Mouse (Mus musculus) forebrain, embryonic 15.5 days (tissue): ENCODE measurements around the gene Metrnl. TPM values are rescaled to one million over a fixed set of nuclear protein-coding genes. Genes with fewer than 3 reads are reported as not detected.
"Not testable (repeated sequence)": the region's sequence is repeated elsewhere in the genome, so short reads cannot be mapped to it uniquely, and the experiment has no call there.

Experiments
- ATAC-seq: fragments of 200-750 bp; cut with Nextera tagmentation; replicated peaks from 2 replicates; pipeline ENCODE4 v1.8.0; 2017; ENCODE audit warnings: mild to moderate bottlenecking, moderate TSS enrichment, moderate library complexity
- H3K27ac ChIP-seq: fragments of 300-500 bp; sonication (generic); replicated peaks from 2 replicates; pipeline ENCODE4 v1.5.1; 2015; ENCODE audit warnings: mild to moderate bottlenecking, inconsistent platforms
- H3K27me3 ChIP-seq: fragments of 300-500 bp; sonication (generic); 2 replicates; pipeline ENCODE4 v1.6.1; 2015; ENCODE audit warnings: inconsistent platforms
- H3K36me3 ChIP-seq: fragments of 300-500 bp; sonication (generic); 2 replicates; pipeline ENCODE4 v1.6.1; 2015; ENCODE audit warnings: mild to moderate bottlenecking, inconsistent platforms
- H3K4me1 ChIP-seq: fragments of 300-500 bp; sonication (generic); 2 replicates; pipeline ENCODE4 v1.6.1; 2015; ENCODE audit warnings: inconsistent platforms
- H3K4me2 ChIP-seq: fragments of 300-500 bp; sonication (generic); replicated peaks from 2 replicates; pipeline ENCODE4 v1.6.1; 2015; ENCODE audit warnings: mild to moderate bottlenecking, inconsistent platforms
- H3K4me3 ChIP-seq: fragments of 300-500 bp; sonication (generic); 2 replicates; pipeline ENCODE4 v1.5.1; 2015; ENCODE audit warnings: mild to moderate bottlenecking, inconsistent platforms
- H3K9ac ChIP-seq: fragments of 300-500 bp; sonication (generic); replicated peaks from 2 replicates; pipeline ENCODE4 v1.6.1; 2015; ENCODE audit warnings: mild to moderate bottlenecking, inconsistent platforms
- H3K9me3 ChIP-seq: fragments of 300-500 bp; sonication (generic); 2 replicates; pipeline ENCODE4 v1.6.1; 2016; ENCODE audit warnings: inconsistent platforms
- WGBS: fragments of 180-500 bp; shearing (Covaris S2); methylation state at CpG from one replicate; pipeline ENCODE4 v1.1.7; 2015; ENCODE audit warnings: mixed read lengths; 5-methylcytosine and 5-hydroxymethylcytosine counted together
- polyA plus RNA-seq: library from polyadenylated mRNA; unstranded; fragments of >200 nt; fragmentation: Nextera tagmentation; extraction: Ambion mirVana; gene quantifications from 2 replicates; pipeline ENCODE4 v1.2.1, GENCODE M21; 2015

Metrnl gene
- polyA plus RNA-seq: 3.8 and 4.2 TPM in 2 replicates

GRCm38 (mm10) chr11:121701244-121701643 is at the start of gene Metrnl:
Gene Metrnl (plus strand): TSS chr11:121701544.
- H3K9ac ChIP-seq: peak within 1 kb of the TSS; percentile 62
- H3K4me2 ChIP-seq: peak within 1 kb of the TSS; percentile 99
- peak within 1 kb of the TSS; percentile 74 for H3K4me3 ChIP-seq
- 85% methylated on average over 5 of the region's 5 CpGs for WGBS
- H3K27me3 ChIP-seq: peaks cover 30% of the 10 kb centered on the region
- no peak for ATAC-seq
- H3K36me3 ChIP-seq: no peaks in the 10 kb centered on the region
- H3K27ac ChIP-seq: no peak within 1 kb of the TSS
- H3K4me1 ChIP-seq: peaks cover 19% of the 10 kb centered on the region
- no peaks in the 10 kb centered on the region for H3K9me3 ChIP-seq

- H3K4me1 ChIP-seq: no peaks in the 10 kb centered on the region
- H3K4me2 ChIP-seq: no peak overlapping the region
- H3K36me3 ChIP-seq: no peaks in the 10 kb centered on the region
- H3K4me3 ChIP-seq: no peak overlapping the region
- no peaks in the 10 kb centered on the region for H3K27me3 ChIP-seq
- ATAC-seq: no peak
- WGBS: 92% methylated on average over 9 of the region's 9 CpGs
- H3K27ac ChIP-seq: no peak overlapping the region
- H3K9me3 ChIP-seq: no peaks in the 10 kb centered on the region
- H3K9ac ChIP-seq: no peak overlapping the region
These were observed 49.8 kb upstream of the Metrnl start for GRCm38 (mm10) chr11:121651556-121651955.

DNA sequence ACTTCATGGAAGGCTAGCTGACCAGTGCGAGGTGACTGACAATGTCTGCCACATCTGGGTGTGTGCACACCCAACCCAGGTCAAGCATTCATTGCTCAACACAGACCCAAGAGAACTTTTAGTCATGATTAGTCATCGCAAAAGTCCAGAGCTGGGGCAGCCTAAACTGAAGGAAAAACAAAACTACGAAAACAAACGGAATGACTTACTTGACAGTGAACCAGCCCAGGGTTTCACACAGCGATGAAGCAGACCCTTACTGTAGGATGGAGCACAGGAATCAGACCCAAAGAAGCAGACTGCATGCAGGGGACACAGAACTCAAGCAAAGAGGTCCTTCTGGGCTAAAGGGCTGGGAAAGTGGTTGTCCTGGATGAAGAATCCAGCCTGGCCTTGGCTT is 49.4 kb upstream of the Metrnl start:
- no peak overlapping the region for H3K4me2 ChIP-seq
- no peaks in the 10 kb centered on the region for H3K4me1 ChIP-seq
- no peak overlapping the region for H3K27ac ChIP-seq
- no peaks in the 10 kb centered on the region for H3K9me3 ChIP-seq
- no peak overlapping the region for H3K4me3 ChIP-seq
- WGBS: 92% methylated on average over 5 of the region's 5 CpGs
- no peaks in the 10 kb centered on the region for H3K36me3 ChIP-seq
- no peaks in the 10 kb centered on the region for H3K27me3 ChIP-seq
- H3K9ac ChIP-seq: no peak overlapping the region
- ATAC-seq: no peak

- 59% methylated on average over 9 of the region's 10 CpGs for WGBS
- H3K27ac ChIP-seq: no peak overlapping the region
These were observed 48.6 kb upstream of the Metrnl start for GRCm38 (mm10) chr11:121652547-121653305.

DNA sequence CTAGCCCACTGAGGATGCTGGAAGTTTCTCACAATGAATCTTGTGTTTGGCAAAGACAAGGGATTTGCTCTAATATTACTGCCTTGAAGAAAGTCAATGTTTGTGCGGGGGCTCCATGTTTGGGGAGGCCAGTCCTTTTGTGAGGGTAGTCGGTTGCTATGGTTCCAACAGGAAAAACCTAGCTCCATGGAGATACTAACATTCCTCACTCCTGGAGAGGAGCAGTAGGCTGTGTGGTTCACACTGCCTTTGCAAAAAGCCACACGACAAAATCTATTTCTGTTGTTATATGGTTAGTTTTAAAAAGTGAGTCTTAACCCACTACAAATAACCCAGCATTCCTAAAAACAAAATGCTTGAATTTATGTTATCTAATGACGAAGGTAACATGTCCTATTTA is 47.7 kb upstream of the Metrnl start:
- Histone ChIP-seq H3K9ac (no peak overlapping the region), H3K27ac (no peak overlapping the region), H3K36me3 (no peaks in the 10 kb centered on the region), H3K4me3 (no peak overlapping the region), H3K4me1 (no peaks in the 10 kb centered on the region), H3K4me2 (no peak overlapping the region), H3K9me3 (no peaks in the 10 kb centered on the region), H3K27me3 (no peaks in the 10 kb centered on the region)
- ATAC-seq: no peak
- WGBS: 86% methylated on average over 4 of the region's 4 CpGs

More at GRCm38 (mm10) chr11:121652547-121653305, 48.6 kb upstream of the Metrnl start:
- Histone ChIP-seq H3K4me3 (no peak overlapping the region), H3K9me3 (no peaks in the 10 kb centered on the region), H3K36me3 (no peaks in the 10 kb centered on the region), H3K27me3 (no peaks in the 10 kb centered on the region), H3K4me2 (no peak overlapping the region), H3K4me1 (no peaks in the 10 kb centered on the region), H3K9ac (no peak overlapping the region)
- ATAC-seq: no peak

DNA sequence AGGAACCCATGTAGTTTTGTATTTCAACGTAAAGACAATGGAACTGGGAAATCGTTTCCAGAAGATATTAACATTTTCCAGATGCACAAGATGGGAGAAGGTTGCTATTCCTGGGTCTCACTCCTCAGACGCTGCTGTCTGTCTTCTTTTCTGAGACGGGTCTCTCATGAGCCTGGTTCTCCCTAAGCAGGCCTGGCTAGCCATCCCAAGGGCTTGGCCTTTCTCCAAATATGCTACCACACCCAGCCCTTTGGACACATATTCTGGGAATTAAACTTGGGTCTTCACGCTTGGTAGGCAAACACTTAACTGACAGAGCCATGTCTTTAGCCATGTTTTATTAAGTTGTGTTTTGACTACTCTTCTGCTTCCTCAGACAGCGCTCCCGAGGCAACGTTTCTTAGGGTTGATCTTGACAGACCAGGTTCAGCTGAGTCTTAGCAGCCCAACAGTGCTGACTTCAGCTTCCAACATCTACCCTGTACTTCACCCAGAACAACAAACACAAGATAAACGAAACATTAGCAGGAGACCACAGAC is 46.9 kb upstream of the Metrnl start:
- Histone ChIP-seq H3K9me3 (no peaks in the 10 kb centered on the region), H3K4me1 (no peaks in the 10 kb centered on the region), H3K4me3 (no peak overlapping the region), H3K36me3 (no peaks in the 10 kb centered on the region), H3K27me3 (no peaks in the 10 kb centered on the region), H3K4me2 (no peak overlapping the region), H3K27ac (no peak overlapping the region), H3K9ac (no peak overlapping the region)
- WGBS: 84% methylated on average over 9 of the region's 9 CpGs
- ATAC-seq: no peak

DNA sequence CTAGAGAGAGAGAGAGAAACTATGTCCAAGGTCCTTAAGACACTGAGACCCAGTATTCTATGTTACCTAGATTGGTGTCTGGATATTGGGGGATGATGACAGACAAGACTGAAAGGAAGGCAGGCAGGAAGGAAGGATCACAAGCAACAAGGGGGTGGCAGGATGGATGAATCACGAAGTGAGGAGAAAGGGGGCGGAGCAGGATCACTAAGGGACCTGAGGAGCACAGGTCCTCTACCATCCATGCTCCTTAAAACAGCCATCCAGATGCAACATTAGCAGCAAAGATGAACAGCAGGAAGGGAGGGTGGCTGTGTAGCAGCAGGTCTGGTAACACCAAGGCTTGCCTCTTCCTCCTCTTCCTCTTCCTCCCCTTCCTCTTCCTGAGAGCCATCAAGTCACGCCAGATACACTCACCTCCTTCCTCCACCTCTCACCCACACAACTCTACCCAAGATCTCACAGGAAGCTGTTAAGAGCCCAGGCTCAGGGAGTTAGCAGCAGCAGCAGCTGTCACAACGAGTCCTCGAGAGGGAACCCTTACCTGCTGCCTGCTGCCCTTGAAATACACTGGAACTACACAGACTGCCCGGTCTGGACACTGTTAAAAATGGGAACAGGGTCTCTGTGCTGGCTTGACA is 46.1 kb upstream of the Metrnl start:
- Histone ChIP-seq H3K4me1 (no peaks in the 10 kb centered on the region), H3K9me3 (no peaks in the 10 kb centered on the region), H3K27ac (no peak overlapping the region), H3K27me3 (no peaks in the 10 kb centered on the region), H3K4me3 (no peak overlapping the region), H3K36me3 (no peaks in the 10 kb centered on the region), H3K4me2 (no peak overlapping the region), H3K9ac (no peak overlapping the region)
- no peak for ATAC-seq
- WGBS: 86% methylated on average over 6 of the region's 6 CpGs

DNA sequence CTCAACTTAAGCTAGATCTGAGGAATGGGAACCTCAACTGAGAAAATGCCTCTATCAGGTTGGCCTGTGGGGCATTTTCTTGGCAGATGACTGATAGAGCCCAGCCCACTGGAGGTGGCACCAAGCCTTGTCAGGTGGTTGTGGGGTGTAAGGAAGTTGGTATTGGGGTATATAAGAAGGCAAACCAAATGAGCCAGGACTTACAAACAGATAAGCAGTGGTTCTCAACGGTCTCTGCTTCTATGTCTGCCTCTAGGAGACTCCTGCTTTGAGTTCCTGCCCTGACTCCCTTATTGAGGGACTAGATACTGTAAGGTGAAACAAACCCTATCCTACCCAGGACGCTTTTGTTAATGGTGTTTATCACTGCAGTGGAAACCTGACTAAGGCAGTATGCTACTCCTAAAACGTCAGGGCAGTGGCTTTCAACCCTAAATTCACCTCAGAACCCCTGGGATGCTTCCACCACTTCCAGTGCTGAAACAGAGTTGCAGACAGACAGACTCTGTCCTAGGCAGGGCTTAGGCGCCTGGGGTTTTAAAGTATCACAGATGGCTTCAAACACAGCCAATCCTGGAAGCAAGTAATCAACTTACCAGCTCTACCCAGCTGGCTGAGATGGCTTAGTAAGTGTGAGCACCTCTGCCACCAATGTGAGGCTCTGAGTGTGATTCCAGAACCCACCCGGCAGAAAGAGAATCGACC is 45.4 kb upstream of the Metrnl start:
- no peak overlapping the region for H3K4me2 ChIP-seq
- H3K9me3 ChIP-seq: no peaks in the 10 kb centered on the region
- no peak overlapping the region for H3K4me3 ChIP-seq
- no peak overlapping the region for H3K9ac ChIP-seq
- no peaks in the 10 kb centered on the region for H3K4me1 ChIP-seq
- no peaks in the 10 kb centered on the region for H3K27me3 ChIP-seq
- WGBS: 85% methylated on average over 6 of the region's 6 CpGs
- H3K36me3 ChIP-seq: no peaks in the 10 kb centered on the region
- no peak overlapping the region for H3K27ac ChIP-seq
- ATAC-seq: no peak

GRCm38 (mm10) chr11:121658151-121658550 is 43.2 kb upstream of the Metrnl start:
- Histone ChIP-seq H3K4me3 (no peak overlapping the region), H3K4me2 (no peak overlapping the region), H3K9ac (no peak overlapping the region), H3K9me3 (no peaks in the 10 kb centered on the region), H3K27me3 (no peaks in the 10 kb centered on the region), H3K36me3 (no peaks in the 10 kb centered on the region), H3K27ac (no peak overlapping the region), H3K4me1 (no peaks in the 10 kb centered on the region)
- WGBS: 59% methylated on average over 1 of the region's 1 CpGs
- ATAC-seq: no peak

DNA sequence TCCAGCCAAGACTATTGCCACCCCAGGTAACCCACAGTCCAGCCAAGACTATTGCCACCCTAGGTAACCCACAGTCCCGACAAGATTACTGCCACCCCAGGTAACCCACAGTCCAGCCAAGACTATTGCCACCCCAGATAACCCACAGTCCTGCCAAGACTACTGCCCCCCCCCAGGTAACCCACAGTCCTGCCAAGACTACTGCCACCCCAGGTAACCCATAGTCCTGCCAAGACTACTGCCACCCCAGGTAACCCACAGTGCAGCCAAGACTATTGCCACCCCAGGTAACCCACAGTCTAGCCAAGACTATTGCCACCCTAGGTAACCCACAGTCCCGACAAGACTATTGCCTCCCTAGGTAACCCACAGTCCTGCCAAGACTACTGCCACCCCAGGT is 40.7 kb upstream of the Metrnl start:
- H3K4me1 ChIP-seq, H3K4me3 ChIP-seq, H3K27me3 ChIP-seq, H3K27ac ChIP-seq, H3K9ac ChIP-seq, H3K4me2 ChIP-seq, H3K36me3 ChIP-seq, H3K9me3 ChIP-seq, ATAC-seq: not testable (repeated sequence)
- WGBS: 96% methylated on average over 2 of the region's 2 CpGs

- Histone ChIP-seq H3K4me2 (no peak overlapping the region), H3K27me3 (no peaks in the 10 kb centered on the region), H3K27ac (no peak overlapping the region), H3K36me3 (no peaks in the 10 kb centered on the region), H3K4me1 (no peaks in the 10 kb centered on the region), H3K9me3 (no peaks in the 10 kb centered on the region), H3K4me3 (no peak overlapping the region), H3K9ac (no peak overlapping the region)
- WGBS: 91% methylated on average over 2 of the region's 2 CpGs
- no peak for ATAC-seq
These were observed 40.2 kb upstream of the Metrnl start for GRCm38 (mm10) chr11:121661116-121661515.

GRCm38 (mm10) chr11:121667541-121667940 is 33.8 kb upstream of the Metrnl start:
- Histone ChIP-seq H3K4me1 (0 out of 2 replicates have a peak, but pooled peaks cover 6% of the 10 kb centered on the region), H3K36me3 (no peaks in the 10 kb centered on the region), H3K9me3 (no peaks in the 10 kb centered on the region), H3K4me2 (no peak overlapping the region), H3K27ac (no peak overlapping the region), H3K9ac (no peak overlapping the region), H3K4me3 (no peak overlapping the region), H3K27me3 (no peaks in the 10 kb centered on the region)
- no peak for ATAC-seq
- 93% methylated on average over 4 of the region's 4 CpGs for WGBS
